Mouse (Mus musculus) liver, embryonic 14.5 days (tissue): ENCODE data around the gene Fbxl18. TPM values are rescaled to one million over a fixed set of nuclear protein-coding genes. Genes with fewer than 3 reads are reported as not detected.

ENCODE experiments used
- ATAC-seq: fragments of 200-750 bp; cut with Nextera tagmentation; 2 replicates; pipeline ENCODE4 v1.8.0; 2017; ENCODE audit warnings: moderate number of reproducible peaks, mild to moderate bottlenecking, moderate library complexity; ENCODE audit not compliant: insufficient read depth
- DNase-seq, 3 experiments: peaks; one replicate each; pipeline ENCODE4 v3.0.0-alpha.2; 2012 to 2013; ENCODE audit warnings: low read depth in 3 of 3, low spot score in 3 of 3
- H3K27ac ChIP-seq: fragments of 300-500 bp; sonication (generic); 2 replicates; pipeline ENCODE4 v1.5.1; 2014; ENCODE audit warnings: moderate library complexity, mild to moderate bottlenecking, control low read depth, inconsistent platforms
- H3K27me3 ChIP-seq: fragments of 300-500 bp; sonication (generic); 2 replicates; pipeline ENCODE4 v1.6.1; 2014; ENCODE audit warnings: mild to moderate bottlenecking, low read length, moderate library complexity; ENCODE audit not compliant: control insufficient read depth, insufficient read depth
- H3K36me3 ChIP-seq: fragments of 300-500 bp; sonication (generic); replicated peaks from 2 replicates; pipeline ENCODE4 v1.6.1; 2014; ENCODE audit warnings: low read depth; ENCODE audit not compliant: control insufficient read depth, insufficient read depth
- H3K4me1 ChIP-seq, 2 experiments: fragments of 200-500 bp in 1 of 2; fragments of 300-500 bp in 1 of 2; sonication (generic) in 1 of 2; replicated peaks; 2 replicates each; pipeline ENCODE4 v1.6.1; 2012 to 2014; ENCODE audit warnings: antibody characterized with exemption in 1 of 2, inconsistent platforms in 1 of 2, low read length in 1 of 2; ENCODE audit not compliant: control insufficient read depth in 2 of 2, insufficient read depth in 2 of 2
- H3K4me2 ChIP-seq: fragments of 300-500 bp; sonication (generic); 2 replicates; pipeline ENCODE4 v1.6.1; 2014; ENCODE audit warnings: low read depth, mild to moderate bottlenecking, control low read depth, moderate library complexity
- H3K4me3 ChIP-seq, 2 experiments: fragments of 200-500 bp in 1 of 2; fragments of 300-500 bp in 1 of 2; sonication (generic) in 1 of 2; 2 replicates each; pipeline ENCODE4 v1.5.1; 2012 to 2014; ENCODE audit warnings: low read depth in 2 of 2, low read length in 2 of 2, mild to moderate bottlenecking in 2 of 2, control low read depth in 1 of 2, inconsistent platforms in 1 of 2, moderate library complexity in 1 of 2; ENCODE audit not compliant: insufficient read depth in 1 of 2
- H3K9ac ChIP-seq: fragments of 300-500 bp; sonication (generic); replicated peaks from 2 replicates; pipeline ENCODE4 v1.6.1; 2014; ENCODE audit warnings: mild to moderate bottlenecking, control low read depth, moderate library complexity
- H3K9me3 ChIP-seq: fragments of 300-500 bp; sonication (generic); 2 replicates; pipeline ENCODE4 v1.6.1; 2016; ENCODE audit warnings: low read length, mixed read lengths; ENCODE audit not compliant: control insufficient read depth
- CTCF ChIP-seq: IDR thresholded peaks from 2 replicates; pipeline ENCODE4 v1.5.1; 2016; ENCODE audit warnings: antibody characterized with exemption, low read depth, control low read depth
- EP300 ChIP-seq: IDR thresholded peaks from 2 replicates; pipeline ENCODE4 v1.6.1; 2016; ENCODE audit warnings: antibody characterized with exemption, low read depth
- WGBS: fragments of 180-500 bp; shearing (Covaris S2); extraction: QIAGEN DNeasy Blood & Tissue Kit; methylation state at CpG from one replicate; pipeline ENCODE4 v1.1.7; 2014; ENCODE audit not compliant: insufficient replicate concordance; 5-methylcytosine and 5-hydroxymethylcytosine counted together
- polyA plus RNA-seq, 2 experiments: library from polyadenylated mRNA; depleted of rRNA in 1 of 2; stranded (reverse) in 1 of 2; unstranded in 1 of 2; fragments of >200 nt; fragmentation: Nextera tagmentation in 1 of 2; extraction: Ambion mirVana in 1 of 2; gene quantifications; 2 replicates each; pipeline versions ENCODE4 v1.2.1 to v1.2.3; 2012 to 2014

Gene Fbxl18
- polyA plus RNA-seq, 2 experiments: 1.6 to 1.9 TPM

DNA sequence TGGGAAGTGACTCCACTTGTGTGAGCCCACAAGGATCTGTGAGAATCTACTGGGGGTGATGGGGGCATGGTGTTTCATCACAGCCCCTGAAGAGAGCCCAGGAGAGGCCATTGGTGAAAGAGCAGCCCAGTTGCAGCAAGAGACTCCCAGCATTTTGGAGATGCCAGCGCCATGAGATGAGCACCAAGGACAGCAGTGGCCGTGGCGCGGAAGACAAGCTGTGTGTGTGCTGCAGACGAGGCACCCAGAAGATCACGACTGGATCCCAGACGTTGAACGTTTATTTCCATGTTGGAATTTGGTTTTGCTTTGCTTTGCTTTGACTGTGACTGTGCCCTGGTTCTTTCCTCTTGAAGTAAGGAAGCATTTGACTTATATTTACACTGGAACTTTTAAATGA is 22.2 kb upstream of the Fbxl18 start:
- no peaks in the 10 kb centered on the region for H3K27me3 ChIP-seq
- 80% methylated on average over 8 of the region's 8 CpGs for WGBS

GRCm38 (mm10) chr5:142916593-142916992 is 21.4 kb upstream of the Fbxl18 start:
- no peak overlapping the region for H3K4me3 ChIP-seq
- DNase-seq (no peak), ATAC-seq (no peak)
- no peaks in the 10 kb centered on the region for H3K27me3 ChIP-seq
- TF ChIP-seq CTCF: no peak
- TF ChIP-seq EP300: no peak
- H3K4me2 ChIP-seq: no peak overlapping the region
- peaks cover 25 to 37% of the 10 kb centered on the region in 2 experiments for H3K4me1 ChIP-seq
- no peaks in the 10 kb centered on the region for H3K36me3 ChIP-seq
- H3K27ac ChIP-seq: no peak overlapping the region
- H3K9ac ChIP-seq: no peak overlapping the region
- no peaks in the 10 kb centered on the region for H3K9me3 ChIP-seq
- 71% methylated on average over 7 of the region's 7 CpGs for WGBS

More for the DNA sequence above, 22.2 kb upstream of the Fbxl18 start:
- Histone ChIP-seq H3K36me3 (no peaks in the 10 kb centered on the region), H3K4me3 (no peak overlapping the region), H3K27ac (no peak overlapping the region), H3K9me3 (no peaks in the 10 kb centered on the region), H3K9ac (no peak overlapping the region), H3K4me2 (no peak overlapping the region), H3K4me1 (peaks cover 32 to 39% of the 10 kb centered on the region in 2 experiments)
- ATAC-seq (no peak), DNase-seq (no peak)
- TF ChIP-seq CTCF (no peak), EP300 (no peak)

DNA sequence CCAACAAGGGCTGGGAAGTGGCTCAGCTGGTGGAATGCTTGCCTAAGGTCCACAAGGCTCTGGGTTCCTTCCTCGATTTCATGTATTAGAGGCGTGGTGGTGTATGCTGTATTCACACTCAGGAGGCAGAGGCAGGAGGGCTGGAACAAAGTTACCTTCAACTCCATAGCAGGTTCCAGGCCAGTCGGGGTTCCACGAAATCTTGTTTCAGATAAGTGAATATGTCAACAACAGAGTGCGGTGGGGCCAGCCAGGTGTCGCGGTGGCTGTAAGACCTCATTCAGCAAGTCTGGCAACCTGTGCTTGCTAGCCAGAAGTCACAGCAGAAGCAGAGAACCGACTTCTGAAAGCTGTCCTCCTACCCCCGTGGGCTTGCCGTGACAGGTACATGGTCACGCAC is 20.0 kb upstream of the Fbxl18 start:
- no peaks in the 10 kb centered on the region for H3K36me3 ChIP-seq
- no peak for DNase-seq
- TF ChIP-seq CTCF: no peak
- no peak for TF ChIP-seq EP300
- ATAC-seq: no peak
- no peak overlapping the region for H3K9ac ChIP-seq
- H3K9me3 ChIP-seq: no peaks in the 10 kb centered on the region
- H3K4me2 ChIP-seq: no peak overlapping the region
- H3K4me1 ChIP-seq: peaks cover 16 to 26% of the 10 kb centered on the region in 2 experiments
- no peak overlapping the region for H3K4me3 ChIP-seq
- H3K27ac ChIP-seq: no peak overlapping the region
- 70% methylated on average over 11 of the region's 11 CpGs for WGBS
- H3K27me3 ChIP-seq: no peaks in the 10 kb centered on the region

- Histone ChIP-seq H3K36me3 (no peaks in the 10 kb centered on the region), H3K4me1 (peaks cover 31 to 40% of the 10 kb centered on the region in 2 experiments), H3K27me3 (no peaks in the 10 kb centered on the region), H3K4me2 (no peak overlapping the region), H3K9ac (no peak overlapping the region), H3K4me3 (no peak overlapping the region), H3K27ac (peak overlapping the region; percentile 25), H3K9me3 (no peaks in the 10 kb centered on the region)
- ATAC-seq: no peak
- no peak for DNase-seq
- TF ChIP-seq CTCF: no peak
- no peak for TF ChIP-seq EP300
- WGBS: 47% methylated on average over 4 of the region's 4 CpGs
These were observed 17.5 kb upstream of the Fbxl18 start for GRCm38 (mm10) chr5:142912739-142913138.

DNA sequence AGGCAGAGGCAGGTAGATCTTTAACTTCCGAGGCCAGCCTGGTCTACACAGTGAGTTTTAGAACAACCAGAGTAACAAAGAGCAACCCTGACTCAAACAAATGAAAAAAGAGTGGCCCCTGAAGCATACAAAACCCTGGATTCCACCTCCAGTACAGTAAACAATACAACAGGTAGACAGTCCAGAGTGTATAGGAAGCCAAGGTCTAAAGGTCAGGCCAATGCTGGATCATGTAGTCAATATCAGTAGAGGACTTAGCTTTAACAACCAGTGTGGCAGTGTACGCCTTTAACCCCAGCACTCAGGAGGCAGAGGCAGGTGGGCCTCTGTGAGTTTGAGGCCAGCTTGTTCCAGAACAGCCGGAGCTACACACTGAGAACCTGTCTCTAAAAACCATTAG is 17.1 kb upstream of the Fbxl18 start:
- no peak overlapping the region for H3K4me3 ChIP-seq
- H3K4me2 ChIP-seq: no peak overlapping the region
- 60% methylated on average over 3 of the region's 3 CpGs for WGBS
- H3K36me3 ChIP-seq: no peaks in the 10 kb centered on the region
- H3K27me3 ChIP-seq: no peaks in the 10 kb centered on the region
- H3K4me1 ChIP-seq: peaks cover 35 to 44% of the 10 kb centered on the region in 2 experiments
- H3K9me3 ChIP-seq: no peaks in the 10 kb centered on the region
- H3K27ac ChIP-seq: peak overlapping the region; percentile 25; the same call in 1 of the 2 replicates
- no peak for DNase-seq
- peak; percentile 27; the same call in 1 of the 2 replicates for ATAC-seq
- TF ChIP-seq EP300: no peak
- no peak for TF ChIP-seq CTCF
- no peak overlapping the region for H3K9ac ChIP-seq
